Mouse (Mus musculus) gastrocnemius, adult 2 months (tissue): ENCODE measurements around the gene Stim2. TPM values are rescaled to one million over a fixed set of nuclear protein-coding genes. Genes with fewer than 3 reads are reported as not detected.

Experiments used
- DNase-seq: peaks from one replicate; pipeline ENCODE4 v3.0.0; 2022
- H3K27ac ChIP-seq: fragments of 200-600 bp; 2 replicates; pipeline ENCODE4 v1.8.1; 2022; ENCODE audit warnings: mild to moderate bottlenecking
- H3K4me3 ChIP-seq: fragments of 200-600 bp; 2 replicates; pipeline ENCODE4 v1.8.1; 2022; ENCODE audit warnings: mild to moderate bottlenecking, moderate library complexity
- CTCF ChIP-seq: fragments of 200-600 bp; IDR thresholded peaks from 2 replicates; pipeline ENCODE4 v1.8.1; 2022; ENCODE audit warnings: antibody characterized with exemption, mild to moderate bottlenecking, moderate library complexity
- intact Hi-C: fragments of 180-260 bp; cut with DNase I; formaldehyde crosslinking; loops from one replicate; pipeline ENCODE4 v1.15.1; 2025
- total RNA-seq, 2 experiments: library from RNA; stranded (reverse); gene quantifications; 2 replicates each; pipeline ENCODE4 v1.2.3; 2021

Gene Stim2
- total RNA-seq, 2 experiments from 2014 or later = 34.1 to 58.6 TPM

GRCm38 (mm10) chr5:53970178-53970577 is 28.1 kb upstream of the Stim2 start:
- peak overlapping the region; percentile 58 for H3K27ac ChIP-seq

GRCm38 (mm10) chr5:53971201-53971600 is 27.1 kb upstream of the Stim2 start:
- Histone ChIP-seq H3K4me3 (no peak overlapping the region), H3K27ac (no peak overlapping the region)
- DNase-seq = no peak
- intact Hi-C loops = no loop called here
- TF ChIP-seq CTCF = no peak

More at GRCm38 (mm10) chr5:53970178-53970577, 28.1 kb upstream of the Stim2 start:
- no peak overlapping the region for H3K4me3 ChIP-seq
- DNase-seq = no peak
- no peak for TF ChIP-seq CTCF
- intact Hi-C loops = no loop called here

GRCm38 (mm10) chr5:53972905-53973304 is 25.4 kb upstream of the Stim2 start:
- DNase-seq = no peak
- intact Hi-C loops = no loop called here
- H3K4me3 ChIP-seq = no peak overlapping the region
- H3K27ac ChIP-seq = no peak overlapping the region
- TF ChIP-seq CTCF = no peak

- Histone ChIP-seq H3K4me3 (peak overlapping the region; percentile 55), H3K27ac (peak overlapping the region; percentile 80)
- intact Hi-C loops = no loop called here
- peak; percentile 31 for DNase-seq
- TF ChIP-seq CTCF = no peak
Observed at GRCm38 (mm10) chr5:53976497-53976896, 21.8 kb upstream of the Stim2 start.

DNA sequence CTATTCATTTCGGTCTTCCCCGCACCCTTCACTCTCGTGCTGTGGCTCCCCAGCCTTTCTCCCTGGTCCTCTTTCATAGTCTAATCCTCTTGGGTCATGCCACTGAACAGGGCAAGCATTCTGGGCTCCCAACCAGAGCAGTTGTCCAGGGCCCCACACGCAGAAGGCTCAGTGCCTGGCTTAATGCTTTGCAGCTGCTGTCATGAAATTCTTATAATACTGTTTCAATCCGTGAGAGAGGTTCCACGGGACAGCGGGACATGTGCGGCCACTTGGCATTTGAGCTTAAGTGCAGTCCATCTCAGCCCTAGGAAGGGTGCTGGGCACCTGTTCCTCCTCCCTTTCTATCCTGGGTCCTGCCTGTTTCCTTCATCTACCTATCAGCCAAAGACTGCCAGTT is 21.2 kb upstream of the Stim2 start:
- Histone ChIP-seq H3K4me3 (peak overlapping the region; percentile 55), H3K27ac (peak overlapping the region; percentile 80)
- peak; percentile 67 for DNase-seq
- intact Hi-C loops = no loop called here
- no peak for TF ChIP-seq CTCF

- Histone ChIP-seq H3K4me3 (no peak overlapping the region), H3K27ac (no peak overlapping the region)
- no peak for DNase-seq
- no peak for TF ChIP-seq CTCF
- intact Hi-C loops = no loop called here
Observed at GRCm38 (mm10) chr5:53983358-53983757, 14.9 kb upstream of the Stim2 start.

GRCm38 (mm10) chr5:53985632-53986031 is 12.7 kb upstream of the Stim2 start:
- intact Hi-C loops = loop anchor here (5.0 kb wide), 1 partner anchor 43 kb away; no protein-coding TSS in a partner anchor
- no peak for TF ChIP-seq CTCF
- Histone ChIP-seq H3K27ac (no peak overlapping the region), H3K4me3 (no peak overlapping the region)
- DNase-seq = no peak

DNA sequence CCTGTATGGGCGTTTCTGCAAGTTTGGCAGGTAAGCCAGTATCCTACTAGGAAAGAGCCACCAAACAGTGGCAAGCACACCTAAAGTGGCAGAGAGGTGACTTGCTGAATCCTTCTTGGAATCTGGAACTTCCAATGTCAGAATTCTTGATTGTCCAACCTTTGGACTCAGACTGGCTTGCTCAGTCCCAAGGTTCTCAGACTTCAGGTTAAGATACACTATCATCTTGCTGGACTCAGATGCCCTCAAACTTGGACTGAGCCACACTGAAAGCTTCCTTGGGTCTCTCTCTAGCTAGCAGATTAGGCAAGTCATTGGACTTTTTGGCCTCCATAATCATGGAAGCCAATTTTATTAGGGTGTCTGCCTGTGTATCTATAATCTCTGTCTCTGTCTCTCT is 10.8 kb upstream of the Stim2 start:
- intact Hi-C loops = loop anchor here (5.0 kb wide), 1 partner anchor 45 kb away; no protein-coding TSS in a partner anchor
- DNase-seq = no peak
- TF ChIP-seq CTCF = no peak
- peak overlapping the region; percentile 65; the same call in 1 of the 2 replicates for H3K27ac ChIP-seq
- no peak overlapping the region for H3K4me3 ChIP-seq

GRCm38 (mm10) chr5:53988053-53988452 is 10.2 kb upstream of the Stim2 start:
- intact Hi-C loops = loop anchor here (5.0 kb wide), 1 partner anchor 46 kb away; no protein-coding TSS in a partner anchor
- TF ChIP-seq CTCF = no peak
- Histone ChIP-seq H3K4me3 (no peak overlapping the region), H3K27ac (peak overlapping the region; percentile 65)
- DNase-seq = no peak

DNA sequence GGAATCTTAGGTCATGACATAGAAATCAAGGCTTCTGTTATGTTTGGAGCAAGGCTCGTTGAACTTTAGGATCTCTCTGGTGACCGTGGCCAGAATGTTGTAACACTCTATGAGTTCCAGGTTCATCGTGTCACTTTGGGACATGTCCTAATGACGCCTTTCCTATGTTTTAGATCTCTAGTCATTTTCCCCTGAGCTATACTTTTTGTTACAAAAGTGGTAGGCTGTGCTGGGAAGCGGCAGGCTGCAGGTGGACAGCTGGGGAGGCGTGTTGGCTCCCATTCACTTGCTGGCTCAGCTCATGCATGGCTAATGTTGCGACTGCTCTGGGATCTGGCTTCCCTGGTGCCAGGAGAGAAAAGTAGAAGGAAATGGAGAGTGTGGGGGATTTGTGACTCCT is 5.7 kb upstream of the Stim2 start:
- Histone ChIP-seq H3K4me3 (no peak overlapping the region), H3K27ac (peak overlapping the region; percentile 82)
- TF ChIP-seq CTCF = no peak
- peak; percentile 85 for DNase-seq
- intact Hi-C loops = no loop called here

DNA sequence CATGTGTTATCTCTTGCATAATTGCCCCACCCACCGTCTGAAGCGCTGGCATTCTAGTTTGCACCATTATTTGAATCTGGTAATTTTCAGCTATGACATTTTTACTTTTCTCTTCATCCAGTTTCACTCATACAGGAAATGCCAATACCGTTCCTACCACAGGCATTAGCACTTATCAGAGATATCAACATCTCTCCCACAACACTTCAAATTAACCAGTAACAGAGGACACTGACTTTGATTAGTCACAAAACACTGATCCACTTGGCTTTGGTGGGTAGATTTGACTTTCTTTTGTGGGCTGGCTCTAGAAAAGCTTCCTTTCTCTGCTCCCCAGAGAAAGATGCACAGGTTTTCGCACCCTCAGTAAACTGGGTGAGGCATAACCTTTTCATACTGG is 3.7 kb upstream of the Stim2 start:
- no peak for DNase-seq
- Histone ChIP-seq H3K4me3 (peak overlapping the region; percentile 78; the same call in 1 of the 2 replicates), H3K27ac (peak overlapping the region; percentile 84)
- no peak for TF ChIP-seq CTCF
- intact Hi-C loops = no loop called here

DNA sequence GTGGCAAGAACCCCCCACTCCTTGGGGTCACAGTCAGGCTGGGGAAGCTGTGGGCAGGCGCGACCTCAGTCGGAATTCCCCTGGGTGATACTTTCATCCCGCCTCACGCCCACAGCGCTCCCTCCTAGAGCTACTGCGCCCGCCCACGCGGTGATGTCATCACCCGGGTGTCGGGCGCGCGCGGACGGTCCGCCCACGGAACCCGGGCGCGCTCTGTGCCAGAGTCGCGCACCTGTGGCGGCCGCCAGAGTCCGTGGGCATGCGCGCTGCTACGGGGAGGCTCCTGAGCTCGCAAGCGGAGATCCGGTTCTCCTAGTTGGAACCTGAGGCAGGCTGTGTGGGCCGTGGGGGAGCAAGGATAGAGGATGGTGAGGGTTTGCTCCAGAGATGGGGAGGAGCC is 3.0 kb upstream of the Stim2 start:
- Histone ChIP-seq H3K4me3 (peak overlapping the region; percentile 78), H3K27ac (peak overlapping the region; percentile 84)
- intact Hi-C loops = loop anchor here (5.0 kb wide), 2 partner anchors 92 to 117 kb away; no protein-coding TSS in a partner anchor
- no peak for TF ChIP-seq CTCF
- DNase-seq = peak; percentile 90

DNA sequence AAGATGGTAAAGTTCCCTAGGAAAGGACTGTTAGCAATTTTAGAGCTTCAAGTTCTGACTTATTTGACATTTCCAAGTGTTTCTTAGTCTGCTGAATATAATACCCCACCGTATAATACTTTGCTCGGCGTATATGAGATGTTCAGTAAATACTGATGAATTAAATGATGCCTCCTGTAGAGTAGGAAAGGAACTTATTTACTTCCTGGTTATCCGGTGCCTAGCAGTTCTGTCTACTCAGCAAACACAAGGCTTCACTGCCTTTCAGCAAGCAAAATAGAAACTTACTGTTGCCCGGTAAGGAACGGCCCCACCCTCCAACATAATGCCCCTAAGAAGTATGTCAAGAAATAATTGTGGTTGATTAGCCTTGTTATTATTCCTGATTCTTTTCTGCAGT is 1.5 kb upstream of the Stim2 start:
- Histone ChIP-seq H3K27ac (no peak overlapping the region), H3K4me3 (no peak overlapping the region)
- intact Hi-C loops = loop anchor here (5.0 kb wide), 2 partner anchors 90 to 115 kb away; no protein-coding TSS in a partner anchor
- no peak for TF ChIP-seq CTCF
- no peak for DNase-seq

- intact Hi-C loops = loop anchor here (1.0 to 5.0 kb wide), 3 partner anchors 88 to 127 kb away; no protein-coding TSS in a partner anchor
- peak; percentile 82 for DNase-seq
- Histone ChIP-seq H3K4me3 (peak overlapping the region; percentile 85), H3K27ac (peak overlapping the region; percentile 97)
- TF ChIP-seq CTCF = no peak; the same call in 1 of the 2 replicates
Observed at GRCm38 (mm10) chr5:53998743-53999460, 603 bp downstream of the Stim2 start.
